Mouse (Mus musculus): ENCODE measurements at regions not wholly inside any gene's neighbourhood (a gene's known extent, or its start where the extent isn't known, plus 50 kb on each side); places are given as distances from the start of the nearest gene placed in this dataset.

DNA sequence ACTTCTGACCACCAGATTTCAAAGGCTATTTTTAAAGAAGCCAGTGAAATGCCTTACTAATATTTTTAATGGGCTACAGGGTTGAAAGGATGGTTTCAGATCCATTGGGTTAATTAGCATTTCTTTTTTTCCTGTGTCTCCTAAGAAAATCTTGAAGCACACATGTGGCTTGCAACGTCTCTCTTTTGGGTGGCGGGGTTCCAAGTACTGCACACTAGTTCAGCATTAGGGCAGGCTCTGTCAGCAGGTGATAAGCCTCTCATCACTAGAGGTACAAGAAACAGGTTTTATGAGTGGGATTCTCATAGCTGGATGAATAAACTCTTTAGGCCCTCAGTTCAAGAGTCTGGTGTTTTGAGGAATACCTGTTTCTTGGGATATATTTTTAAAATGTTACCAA lies 103.2 kb upstream of the Jun start:
- no peak overlapping the region for H3K4me3 ChIP-seq (ENCODE audit: control insufficient read depth in 1 of 2, insufficient read depth in 1 of 2, low read depth in 2 of 2, low read length in 2 of 2)
- no peaks in the 10 kb centered on the region for H3K79me2 ChIP-seq (ENCODE audit: control insufficient read depth, insufficient read depth, low read length, poor library complexity)
- peaks cover 0 to 42% of the 10 kb centered on the region in 2 experiments; a peak in 2 of 4 replicates for H3K36me3 ChIP-seq (ENCODE audit: control insufficient read depth in 1 of 2, insufficient read depth in 2 of 2, low read length in 2 of 2)
- no peak overlapping the region for H3K9ac ChIP-seq (ENCODE audit: control insufficient read depth, low read depth, low read length, poor library complexity, severe bottlenecking)
- DNase-seq (ENCODE audit: low read depth, low spot score) = peak; percentile 91
- H3K9me3 ChIP-seq (replicated peaks; ENCODE audit: insufficient read depth, low read length) = no peaks in the 10 kb centered on the region
- H3K27ac ChIP-seq (ENCODE audit: control insufficient read depth, low read depth, low read length) = peak overlapping the region; percentile 81
- peaks cover 34 to 40% of the 10 kb centered on the region in 2 experiments for H3K4me1 ChIP-seq (ENCODE audit: control insufficient read depth in 1 of 2, insufficient read depth in 2 of 2, low read length in 2 of 2)
- no peaks in the 10 kb centered on the region for H3K27me3 ChIP-seq (ENCODE audit: control insufficient read depth in 1 of 2, insufficient read depth in 2 of 2, low read length in 2 of 2)
- TF ChIP-seq MYC (IDR thresholded peaks at IDR 0.05; ENCODE audit: low read depth, low read length) (peak; percentile 86), RCOR1 (IDR thresholded peaks at IDR 0.05; ENCODE audit: low read depth, low read length) (peak; percentile 87), KAT2A (conservative IDR thresholded peaks at IDR 0.05; ENCODE audit: low read depth, low read length) (no peak), HCFC1 (IDR thresholded peaks at IDR 0.05; ENCODE audit: low read depth, low read length) (peak; percentile 38; the same call in 1 of the 2 replicates), ZMIZ1 (IDR thresholded peaks at IDR 0.05; ENCODE audit: low read depth, low read length) (no peak), SIN3A (IDR thresholded peaks at IDR 0.05; ENCODE audit: low read length) (peak; percentile 90), MAX (IDR thresholded peaks at IDR 0.05; ENCODE audit: low read length) (peak; percentile 48; the same call in 1 of the 2 replicates), ZC3H11A (IDR thresholded peaks at IDR 0.05; ENCODE audit: low read depth, low read length) (0 out of 2 replicates have a peak, but pooled peaks have one; percentile 28), BHLHE40 (IDR thresholded peaks at IDR 0.05; ENCODE audit: borderline replicate concordance, low read depth, low read length) (peak; percentile 78), EP300 (IDR thresholded peaks at IDR 0.05; ENCODE audit: low read depth in 1 of 2, low read length in 2 of 2) (peak; percentile 88 to 94), MXI1 (IDR thresholded peaks at IDR 0.05; ENCODE audit: low read depth, low read length) (peak; percentile 83), ETS1 (IDR thresholded peaks at IDR 0.05; ENCODE audit: low read depth, low read length) (peak; percentile 92), TAL1 (IDR thresholded peaks at IDR 0.05; ENCODE audit: low read length) (peak; percentile 89), MAZ (IDR thresholded peaks at IDR 0.05; ENCODE audit: low read depth, low read length) (no peak), CTCF (IDR thresholded peaks at IDR 0.05 in 2 of 3, conservative IDR thresholded peaks at IDR 0.05 in 1 of 3; ENCODE audit: control insufficient read depth in 1 of 3, insufficient read depth in 1 of 3, low read depth in 2 of 3, low read length in 3 of 3, poor library complexity in 1 of 3, severe bottlenecking in 1 of 3) (no peak), SMC3 (IDR thresholded peaks at IDR 0.05; ENCODE audit: low read depth, low read length) (no peak), MYB (IDR thresholded peaks at IDR 0.05; ENCODE audit: low read depth, low read length) (peak; percentile 74; the same call in 1 of the 2 replicates), GATA1 (IDR thresholded peaks at IDR 0.05; ENCODE audit: low read depth, low read length) (peak; percentile 91), TCF12 (IDR thresholded peaks at IDR 0.05; ENCODE audit: low read depth, low read length) (peak; percentile 96), ZNF384 (IDR thresholded peaks at IDR 0.05; ENCODE audit: low read depth, low read length) (peak; percentile 54), MEF2A (IDR thresholded peaks at IDR 0.05; ENCODE audit: extremely low read depth, insufficient replicate concordance, low read depth, low read length, poor library complexity, severe bottlenecking) (no peak)

DNA sequence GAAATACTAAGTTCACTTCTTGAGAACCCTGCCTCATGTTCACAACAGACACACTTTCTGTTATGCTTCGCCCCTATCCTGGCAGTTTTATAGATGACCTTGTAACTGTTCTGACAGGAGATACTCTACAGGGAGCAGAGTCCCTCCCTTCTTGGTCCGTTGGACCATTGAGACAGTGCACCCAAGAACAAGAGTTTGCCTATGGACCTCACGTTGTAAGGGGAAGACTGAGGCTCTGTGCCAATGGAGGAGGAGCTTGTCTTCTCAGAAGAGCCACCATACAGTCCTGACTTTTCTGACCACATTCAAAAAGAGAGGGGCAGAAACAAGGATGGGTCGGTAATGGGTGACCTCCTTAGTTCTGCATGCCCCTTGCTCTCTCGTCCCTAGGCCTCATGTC lies 103.8 kb upstream of the Jun start:
- Histone ChIP-seq H3K9ac (ENCODE audit: control insufficient read depth, low read depth, low read length, poor library complexity, severe bottlenecking) (peak overlapping the region; percentile 54), H3K4me1 (ENCODE audit: control insufficient read depth in 1 of 2, insufficient read depth in 2 of 2, low read length in 2 of 2) (peaks cover 39 to 45% of the 10 kb centered on the region in 2 experiments), H3K4me3 (ENCODE audit: control insufficient read depth in 1 of 2, insufficient read depth in 1 of 2, low read depth in 2 of 2, low read length in 2 of 2) (peak overlapping the region in 1 of 2 experiments; percentile 12; a peak in 1 of 4 replicates), H3K9me3 (replicated peaks; ENCODE audit: insufficient read depth, low read length) (no peaks in the 10 kb centered on the region), H3K36me3 (ENCODE audit: control insufficient read depth in 1 of 2, insufficient read depth in 2 of 2, low read length in 2 of 2) (peaks cover 0 to 46% of the 10 kb centered on the region in 2 experiments; a peak in 2 of 4 replicates), H3K27ac (ENCODE audit: control insufficient read depth, low read depth, low read length) (peak overlapping the region; percentile 96), H3K79me2 (ENCODE audit: control insufficient read depth, insufficient read depth, low read length, poor library complexity) (no peaks in the 10 kb centered on the region), H3K27me3 (ENCODE audit: control insufficient read depth in 1 of 2, insufficient read depth in 2 of 2, low read length in 2 of 2) (no peaks in the 10 kb centered on the region)
- DNase-seq (ENCODE audit: low read depth, low spot score) = peak; percentile 71
- TF ChIP-seq TBP (IDR thresholded peaks at IDR 0.05; ENCODE audit: low read depth, low read length) = 0 out of 2 replicates have a peak, but pooled peaks have one; percentile 50
- peak in 1 of 2 experiments; percentile 33; a peak in 1 of 4 replicates for TF ChIP-seq POLR2A (IDR thresholded peaks at IDR 0.05; ENCODE audit: control insufficient read depth in 1 of 2, insufficient read depth in 1 of 2, low read depth in 1 of 2, low read length in 2 of 2, poor library complexity in 1 of 2)
- no peak for TF ChIP-seq MXI1 (IDR thresholded peaks at IDR 0.05; ENCODE audit: low read depth, low read length)
- no peak for TF ChIP-seq ELF1 (IDR thresholded peaks at IDR 0.05; ENCODE audit: low read depth, low read length)
- no peak for TF ChIP-seq ZNF384 (IDR thresholded peaks at IDR 0.05; ENCODE audit: low read depth, low read length)
